Mouse (Mus musculus) heart, postnatal 25 days (tissue): ENCODE results near the gene B3glct. TPM values are rescaled to one million over a fixed set of nuclear protein-coding genes. Genes with fewer than 3 reads are reported as not detected.

Source experiments
- total RNA-seq, 2 experiments: library from RNA; stranded (reverse); gene quantifications; 2 replicates each; pipeline ENCODE4 v1.2.3; 2021

The B3glct gene
- total RNA-seq, 2 experiments from 2014 or later = 4.6 to 5.7 TPM

Other genes starting within 250 kb of the B3glct start
- gene Tex26, start 238.6 kb upstream of the B3glct start, total RNA-seq = not detected
- gene Wdr95, start 149.6 kb upstream of the B3glct start, total RNA-seq = not detected
- gene Hsph1, start 41.9 kb upstream of the B3glct start, total RNA-seq = 10 to 100 TPM; 38.2 to 62.1 TPM